Mouse (Mus musculus): ENCODE data around the gene Myrfl. TPM values are rescaled to one million over a fixed set of nuclear protein-coding genes. Genes with fewer than 3 reads are reported as not detected.

The Myrfl gene
- total RNA-seq, 2 experiments from 2014 or later, result 0.81 to 1.1 TPM

GRCm38 (mm10) chr10:116771215-116771935 lies 125.3 kb downstream of the Myrfl start:
- DNase-seq (ENCODE audit: low spot score), result peak; percentile 29

GRCm38 (mm10) chr10:116768642-116769041 lies 128.1 kb downstream of the Myrfl start:
- no peak for DNase-seq (ENCODE audit: low spot score)
- intact Hi-C loops (cut with DNase I), result loop anchor here (2.0 kb wide), 1 partner anchor 18 kb away; no protein-coding TSS in a partner anchor

More at GRCm38 (mm10) chr10:116771215-116771935, 125.3 kb downstream of the Myrfl start:
- intact Hi-C loops (cut with DNase I), result loop anchor here (10.0 kb wide), 1 partner anchor 567 kb away; no protein-coding TSS in a partner anchor

- DNase-seq (ENCODE audit: low spot score), result no peak
- intact Hi-C loops (cut with DNase I), result no loop called here
These were observed 130.2 kb downstream of the Myrfl start for GRCm38 (mm10) chr10:116766525-116766924.

GRCm38 (mm10) chr10:116761476-116762068 lies 135.1 kb downstream of the Myrfl start:
- no peak for DNase-seq (ENCODE audit: low spot score)
- intact Hi-C loops (cut with DNase I), result no loop called here

- DNase-seq (ENCODE audit: low spot score), result no peak
- intact Hi-C loops (cut with DNase I), result no loop called here
These were observed 136.2 kb downstream of the Myrfl start for GRCm38 (mm10) chr10:116760561-116760960.

- intact Hi-C loops (cut with DNase I), result no loop called here
- DNase-seq (ENCODE audit: low spot score), result no peak
These were observed 136.9 kb downstream of the Myrfl start for GRCm38 (mm10) chr10:116759816-116760215.

GRCm38 (mm10) chr10:116755881-116756581 lies 140.7 kb downstream of the Myrfl start:
- DNase-seq (ENCODE audit: low spot score), result no peak
- intact Hi-C loops (cut with DNase I), result no loop called here

- intact Hi-C loops (cut with DNase I), result no loop called here
- no peak for DNase-seq (ENCODE audit: low spot score)
These were observed 141.8 kb downstream of the Myrfl start for GRCm38 (mm10) chr10:116754940-116755339.

- intact Hi-C loops (cut with DNase I), result loop anchor here (2.0 kb wide), 1 partner anchor 18 kb away; no protein-coding TSS in a partner anchor
- peak; percentile 26 for DNase-seq (ENCODE audit: low spot score)
These were observed 145.8 kb downstream of the Myrfl start for GRCm38 (mm10) chr10:116750895-116751294.

GRCm38 (mm10) chr10:116750062-116750461 lies 146.7 kb downstream of the Myrfl start:
- intact Hi-C loops (cut with DNase I), result loop anchor here (2.0 kb wide), 1 partner anchor 19 kb away; no protein-coding TSS in a partner anchor
- no peak for DNase-seq (ENCODE audit: low spot score)

GRCm38 (mm10) chr10:116748681-116749080 lies 148.0 kb downstream of the Myrfl start:
- no peak for DNase-seq (ENCODE audit: low spot score)
- intact Hi-C loops (cut with DNase I), result loop anchor here (2.0 to 5.0 kb wide), 2 partner anchors 34 kb away; no protein-coding TSS in a partner anchor

- intact Hi-C loops (cut with DNase I), result loop anchor here (5.0 kb wide), 1 partner anchor 36 kb away; no protein-coding TSS in a partner anchor
- no peak for DNase-seq (ENCODE audit: low spot score)
These were observed 150.3 kb downstream of the Myrfl start for GRCm38 (mm10) chr10:116746281-116747011.

- intact Hi-C loops (cut with DNase I), result no loop called here
These were observed 154.0 kb downstream of the Myrfl start for GRCm38 (mm10) chr10:116742696-116743095.

GRCm38 (mm10) chr10:116742189-116742588 lies 154.5 kb downstream of the Myrfl start:
- intact Hi-C loops (cut with DNase I), result no loop called here
- no peak for DNase-seq (ENCODE audit: low spot score)

More at GRCm38 (mm10) chr10:116742696-116743095, 154.0 kb downstream of the Myrfl start:
- no peak for DNase-seq (ENCODE audit: low spot score)

GRCm38 (mm10) chr10:116741343-116741742 lies 155.4 kb downstream of the Myrfl start:
- DNase-seq (ENCODE audit: low spot score), result no peak
- intact Hi-C loops (cut with DNase I), result no loop called here

GRCm38 (mm10) chr10:116740073-116740472 lies 156.6 kb downstream of the Myrfl start:
- no peak for DNase-seq (ENCODE audit: low spot score)
- intact Hi-C loops (cut with DNase I), result no loop called here

- DNase-seq (ENCODE audit: low spot score), result no peak
- intact Hi-C loops (cut with DNase I), result no loop called here
These were observed 158.2 kb downstream of the Myrfl start for GRCm38 (mm10) chr10:116738533-116738932.

GRCm38 (mm10) chr10:116735607-116736006 lies 161.1 kb downstream of the Myrfl start:
- intact Hi-C loops (cut with DNase I), result no loop called here
- DNase-seq (ENCODE audit: low spot score), result peak; percentile 14

- intact Hi-C loops (cut with DNase I), result no loop called here
- DNase-seq (ENCODE audit: low spot score), result no peak
These were observed 163.1 kb downstream of the Myrfl start for GRCm38 (mm10) chr10:116733651-116734050.

Data from heart, postnatal 25 days (tissue).